Mouse (Mus musculus) testis, adult 2 months (tissue): Measurements from ENCODE around the gene Nop9. TPM values are rescaled to one million over a fixed set of nuclear protein-coding genes. Genes with fewer than 3 reads are reported as not detected.
A peak's percentile ranks its signal among the peaks of the same experiment; 100 is the strongest.

Source experiments
- H3K27ac ChIP-seq: fragments of 200-500 bp; 2 replicates; pipeline ENCODE4 v1.5.1; 2012; ENCODE audit warnings: low read depth, low read length; ENCODE audit not compliant: control insufficient read depth, insufficient read depth
- H3K27me3 ChIP-seq: fragments of 200-500 bp; 2 replicates; pipeline ENCODE4 v1.6.1; 2012; ENCODE audit warnings: mild to moderate bottlenecking, low read length, moderate library complexity; ENCODE audit not compliant: control insufficient read depth, insufficient read depth
- H3K36me3 ChIP-seq: fragments of 200-500 bp; 2 replicates; pipeline ENCODE4 v1.6.1; 2012; ENCODE audit warnings: mild to moderate bottlenecking, low read length; ENCODE audit not compliant: control insufficient read depth, insufficient read depth
- H3K4me1 ChIP-seq: fragments of 200-500 bp; 2 replicates; pipeline ENCODE4 v1.6.1; 2012; ENCODE audit warnings: low read length; ENCODE audit not compliant: control insufficient read depth, insufficient read depth
- H3K4me3 ChIP-seq: fragments of 200-500 bp; 2 replicates; pipeline ENCODE4 v1.5.1; 2012; ENCODE audit warnings: low read depth, mild to moderate bottlenecking, low read length, moderate library complexity, mixed read lengths; ENCODE audit not compliant: control insufficient read depth
- CTCF ChIP-seq: fragments of 200-500 bp; IDR thresholded peaks from 2 replicates; pipeline ENCODE4 v1.5.1; 2012; ENCODE audit warnings: low read depth, mild to moderate bottlenecking, inconsistent platforms, low read length, moderate library complexity; ENCODE audit not compliant: control insufficient read depth, insufficient read depth, insufficient replicate concordance
- POLR2A ChIP-seq: fragments of 200-500 bp; IDR thresholded peaks from 2 replicates; pipeline ENCODE4 v1.6.1; 2012; ENCODE audit warnings: low read depth, mild to moderate bottlenecking, inconsistent platforms, low read length, moderate library complexity; ENCODE audit not compliant: control insufficient read depth
- polyA plus RNA-seq: library from polyadenylated mRNA; depleted of rRNA; stranded (reverse); fragments of >200 nt; gene quantifications from 2 replicates; pipeline ENCODE4 v1.2.3, GENCODE M21; 2012; rRNA removed

Nop9 gene
- polyA plus RNA-seq, 1 experiment = 144 TPM

- Histone ChIP-seq H3K27ac (no peak within 1 kb of the TSS), H3K4me3 (peak within 1 kb of the TSS; percentile 47), H3K27me3 (no peaks in the 10 kb centered on the region), H3K4me1 (peaks cover 20% of the 10 kb centered on the region), H3K36me3 (no peaks in the 10 kb centered on the region)
- no peak for TF ChIP-seq POLR2A
- no peak for TF ChIP-seq CTCF
Observed at GRCm38 (mm10) chr14:55783958-55784235, 38.4 kb downstream of the Nop9 start, which contains the start of gene Adcy4. Adcy4 (minus strand) TSS chr14:55784095.

GRCm38 (mm10) chr14:55785195-55785594 is 39.7 kb downstream of the Nop9 start:
- TF ChIP-seq CTCF = no peak
- TF ChIP-seq POLR2A = no peak
- Histone ChIP-seq H3K27me3 (no peaks in the 10 kb centered on the region), H3K27ac (no peak overlapping the region), H3K4me1 (peaks cover 20% of the 10 kb centered on the region), H3K36me3 (no peaks in the 10 kb centered on the region), H3K4me3 (no peak overlapping the region)

- no peaks in the 10 kb centered on the region for H3K27me3 ChIP-seq
- peak overlapping the region; percentile 75 for H3K4me3 ChIP-seq
Observed at GRCm38 (mm10) chr14:55787731-55788130, 42.2 kb downstream of the Nop9 start.

DNA sequence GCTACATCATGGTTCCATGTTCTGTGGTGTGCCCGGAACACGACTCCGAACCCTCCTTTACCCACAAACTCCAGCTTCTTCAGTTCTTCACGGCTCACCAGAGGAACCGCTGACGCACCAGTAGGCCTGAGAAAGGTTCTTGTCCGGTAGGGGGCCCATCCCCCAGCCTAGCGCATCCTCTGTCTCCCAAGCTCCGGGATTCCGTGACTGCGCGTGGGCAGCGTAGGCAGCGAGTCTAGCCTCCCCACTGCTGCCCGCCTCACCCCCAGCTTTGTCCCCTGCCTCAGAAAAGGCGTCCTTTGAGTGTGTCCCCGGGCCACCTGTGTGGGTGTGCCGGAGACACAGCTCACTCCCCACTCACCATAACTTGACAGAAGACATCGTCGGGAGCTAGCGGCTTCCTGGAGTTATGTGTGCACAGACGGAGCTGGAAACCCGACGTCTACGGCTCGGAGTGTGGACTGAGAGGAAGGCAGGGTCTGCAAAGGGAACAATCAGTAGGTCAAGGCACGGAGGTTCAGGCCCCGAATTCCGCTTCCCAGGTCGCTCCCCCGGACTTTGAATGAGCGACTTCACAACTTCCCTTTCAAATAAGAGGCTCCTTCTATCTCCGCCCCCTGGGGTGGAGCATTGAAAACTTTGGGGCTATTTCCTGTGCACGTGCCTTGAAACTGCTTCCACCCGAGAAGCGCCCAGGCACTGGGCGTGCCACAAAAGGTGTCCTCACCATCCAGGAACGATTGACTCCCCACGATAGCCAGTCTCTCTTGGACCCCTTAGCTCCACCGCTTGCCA is 43.0 kb downstream of the Nop9 start, which contains the start of gene Ripk3:
Ripk3 (minus strand) TSS at position 610 of the 795 bp plus-strand sequence.
- Histone ChIP-seq H3K27me3 (no peaks in the 10 kb centered on the region), H3K36me3 (no peaks in the 10 kb centered on the region), H3K4me3 (peak within 1 kb of the TSS; percentile 75), H3K4me1 (peaks cover 20% of the 10 kb centered on the region), H3K27ac (no peak within 1 kb of the TSS)
- TF ChIP-seq POLR2A = no peak
- TF ChIP-seq CTCF = no peak

More at GRCm38 (mm10) chr14:55787731-55788130, 42.2 kb downstream of the Nop9 start:
- Histone ChIP-seq H3K36me3 (no peaks in the 10 kb centered on the region), H3K4me1 (peaks cover 20% of the 10 kb centered on the region), H3K27ac (no peak overlapping the region)
- TF ChIP-seq POLR2A (no peak), CTCF (no peak)

DNA sequence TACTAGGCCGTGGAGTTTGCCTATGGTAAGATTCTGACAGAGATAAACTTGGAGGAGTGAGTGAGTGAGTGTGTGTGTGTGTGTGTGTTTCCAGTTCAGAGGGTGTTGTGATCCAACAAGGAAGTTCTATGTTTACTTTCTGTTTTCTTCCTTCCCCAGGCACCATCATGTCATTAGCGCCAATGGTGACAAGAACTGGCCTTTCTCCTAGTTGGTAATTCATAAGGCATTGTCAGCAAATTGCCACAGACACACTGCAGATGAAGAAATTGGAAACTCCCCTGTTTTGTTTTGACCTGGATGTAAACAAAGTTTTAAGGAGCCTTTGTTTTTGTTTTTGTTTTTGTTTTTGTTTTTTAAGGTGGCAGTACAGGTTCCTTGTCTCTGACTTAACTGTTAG is 48.0 kb downstream of the Nop9 start:
- H3K4me1 ChIP-seq = peaks cover 4% of the 10 kb centered on the region
- no peaks in the 10 kb centered on the region for H3K36me3 ChIP-seq
- no peaks in the 10 kb centered on the region for H3K27me3 ChIP-seq
- H3K4me3 ChIP-seq = no peak overlapping the region
- no peak for TF ChIP-seq POLR2A
- TF ChIP-seq CTCF = no peak
- no peak overlapping the region for H3K27ac ChIP-seq

- H3K4me3 ChIP-seq = no peak overlapping the region
- H3K27me3 ChIP-seq = no peaks in the 10 kb centered on the region
- H3K36me3 ChIP-seq = no peaks in the 10 kb centered on the region
- no peaks in the 10 kb centered on the region; the same call in 1 of the 2 replicates for H3K4me1 ChIP-seq
- no peak overlapping the region for H3K27ac ChIP-seq
- no peak for TF ChIP-seq CTCF
Observed at GRCm38 (mm10) chr14:55793946-55794345, 48.5 kb downstream of the Nop9 start.

DNA sequence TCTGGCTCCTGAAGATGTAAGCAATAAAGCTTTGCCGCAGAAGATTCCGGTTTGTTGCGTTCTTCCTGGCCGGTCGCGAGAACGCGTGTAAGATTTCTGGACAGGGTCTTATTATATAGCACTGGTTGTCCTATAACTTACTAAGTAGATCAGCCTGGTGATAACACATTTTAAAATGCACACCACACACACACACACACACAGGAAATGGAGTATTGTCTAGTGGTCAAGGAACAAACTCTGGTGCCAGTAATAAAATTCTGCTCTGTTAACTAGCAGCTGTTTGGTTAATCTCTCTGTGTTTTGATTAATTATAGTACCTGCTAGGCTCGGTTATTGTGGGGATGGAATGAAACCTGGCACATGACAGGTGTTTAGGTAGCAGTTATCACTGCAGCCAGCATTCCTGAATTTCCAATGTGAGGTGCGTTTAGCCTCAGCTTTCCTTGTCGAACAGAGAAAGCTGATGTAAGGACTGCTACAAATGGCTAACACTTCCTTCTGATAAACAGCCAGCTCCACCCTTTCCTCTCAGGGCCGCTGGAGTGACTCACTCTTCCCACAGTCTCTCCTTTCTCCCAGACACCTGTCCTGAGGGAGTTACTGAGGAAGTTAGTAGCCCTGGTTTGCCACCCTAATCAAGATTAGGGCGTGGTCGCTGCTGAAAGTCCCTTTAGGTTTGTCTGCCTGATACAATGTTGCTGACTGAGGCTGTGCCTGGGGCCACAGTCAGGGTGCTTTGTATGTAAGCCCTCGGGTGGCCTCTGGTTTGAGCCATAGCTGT is 50.1 kb downstream of the Nop9 start:
- Histone ChIP-seq H3K27me3 (no peaks in the 10 kb centered on the region), H3K4me1 (no peaks in the 10 kb centered on the region; the same call in 1 of the 2 replicates), H3K4me3 (no peak overlapping the region), H3K36me3 (no peaks in the 10 kb centered on the region), H3K27ac (no peak overlapping the region)
- TF ChIP-seq POLR2A = no peak
- TF ChIP-seq CTCF = no peak

Other genes with a start within 250 kb of the Nop9 start
- 0.06 and 0.29 TPM in 2 replicates for gene Cpne6, start 235.2 kb upstream of the Nop9 start, polyA plus RNA-seq
- gene Nrl, start 220.7 kb upstream of the Nop9 start, polyA plus RNA-seq = 0.20 and 0.37 TPM in 2 replicates
- 2.8 and 5.7 TPM in 2 replicates for gene Pck2, start 205.4 kb upstream of the Nop9 start, polyA plus RNA-seq
- 54.5 and 60.7 TPM in 2 replicates for gene Dcaf11, start 185.7 kb upstream of the Nop9 start, polyA plus RNA-seq
- gene A730061H03Rik, start 185.3 kb upstream of the Nop9 start, polyA plus RNA-seq = 2.1 and 2.3 TPM in 2 replicates
- gene Fitm1, start 170.1 kb upstream of the Nop9 start, polyA plus RNA-seq = 40.2 and 52.7 TPM in 2 replicates
- gene Psme1, start 167.6 kb upstream of the Nop9 start, polyA plus RNA-seq = 7.6 and 8.4 TPM in 2 replicates
- gene Emc9, start 160.4 kb upstream of the Nop9 start, polyA plus RNA-seq = 5.8 and 6.4 TPM in 2 replicates
- gene Psme2, start 154.6 kb upstream of the Nop9 start, polyA plus RNA-seq = 10.2 and 14.9 TPM in 2 replicates
- gene Rnf31, start 154.0 kb upstream of the Nop9 start, polyA plus RNA-seq = 7.8 and 8.9 TPM in 2 replicates
- gene Irf9, start 142.1 kb upstream of the Nop9 start, polyA plus RNA-seq = 4.1 and 4.4 TPM in 2 replicates
- 65.8 and 78.1 TPM in 2 replicates for gene Rec8, start 127.7 kb upstream of the Nop9 start, polyA plus RNA-seq
- 519 and 558 TPM in 2 replicates for gene Ipo4, start 109.7 kb upstream of the Nop9 start, polyA plus RNA-seq
- gene Gm49378, start 107.8 kb upstream of the Nop9 start, polyA plus RNA-seq = 1.9 and 2.1 TPM in 2 replicates
- gene Tm9sf1, start 101.9 kb upstream of the Nop9 start, polyA plus RNA-seq = 18.2 and 21.3 TPM in 2 replicates
- 197 and 200 TPM in 2 replicates for gene Tssk4, start 95.5 kb upstream of the Nop9 start, polyA plus RNA-seq
- 4.1 TPM in 2 replicates for gene Mdp1, start 85.2 kb upstream of the Nop9 start, polyA plus RNA-seq
- gene Gmpr2, start 73.8 kb upstream of the Nop9 start, polyA plus RNA-seq = 29.6 and 35.9 TPM in 2 replicates
- 196 and 222 TPM in 2 replicates for gene Nedd8, start 73.6 kb upstream of the Nop9 start, polyA plus RNA-seq
- gene Tinf2, start 63.9 kb upstream of the Nop9 start, polyA plus RNA-seq = 26.8 and 30.0 TPM in 2 replicates
- 0.27 and 0.65 TPM in 2 replicates for gene Tgm1, start 31.8 kb upstream of the Nop9 start, polyA plus RNA-seq
- 40.9 and 41.4 TPM in 2 replicates for gene Rabggta, start 23.4 kb upstream of the Nop9 start, polyA plus RNA-seq
- 322 and 330 TPM in 2 replicates for gene Dhrs1, start within 50 bp of the Nop9 start, polyA plus RNA-seq
- gene Cideb, start 12.8 kb downstream of the Nop9 start, polyA plus RNA-seq = 0.13 TPM in 1 of 2 replicates, not detected in the other
- 0.07 and 0.11 TPM in 2 replicates for gene Ltb4r2, start 15.7 kb downstream of the Nop9 start, polyA plus RNA-seq
- 0.11 and 0.20 TPM in 2 replicates for gene Ltb4r1, start 20.3 kb downstream of the Nop9 start, polyA plus RNA-seq
- 0.38 and 0.82 TPM in 2 replicates for gene Adcy4, start 38.4 kb downstream of the Nop9 start, polyA plus RNA-seq
- 4.1 and 4.8 TPM in 2 replicates for gene Ripk3, start 43.2 kb downstream of the Nop9 start, polyA plus RNA-seq
- 0.58 and 0.83 TPM in 2 replicates for gene Nfatc4, start 77.5 kb downstream of the Nop9 start, polyA plus RNA-seq
- 0.41 and 0.51 TPM in 2 replicates for gene Nynrin, start 108.3 kb downstream of the Nop9 start, polyA plus RNA-seq
- 1.0 and 1.1 TPM in 2 replicates for gene Cbln3, start 138.7 kb downstream of the Nop9 start, polyA plus RNA-seq
- gene Khnyn, start 139.3 kb downstream of the Nop9 start, polyA plus RNA-seq = 5.0 and 5.1 TPM in 2 replicates
- gene Sdr39u1, start 154.6 kb downstream of the Nop9 start, polyA plus RNA-seq = 50.7 and 55.1 TPM in 2 replicates
- gene Cma1, start 199.0 kb downstream of the Nop9 start, polyA plus RNA-seq = 0.10 TPM in 1 of 2 replicates, not detected in the other
- gene Cma2, start 205.3 kb downstream of the Nop9 start, polyA plus RNA-seq = not detected in 2 replicates